Mouse (Mus musculus) neural tube, embryonic 10.5 days (tissue): ENCODE measurements at regions not wholly inside any gene's neighbourhood (a gene's known extent, or its start where the extent isn't known, plus 50 kb on each side); places are given as distances from the start of the nearest gene placed in this dataset.

Source experiments
- DNase-seq: peaks from one replicate; pipeline ENCODE4 v3.0.0-alpha.2; 2017; ENCODE audit warnings: low spot score; ENCODE audit errors: extremely low spot score

- peak; percentile 89 for DNase-seq
Observed at GRCm38 (mm10) chr12:99096930-99097617, 176.7 kb downstream of the Ttc8 start.

GRCm38 (mm10) chr12:99097618-99098066 is 177.3 kb downstream of the Ttc8 start:
- DNase-seq: no peak

- no peak for DNase-seq
Observed at GRCm38 (mm10) chr12:99099881-99100280, 179.5 kb downstream of the Ttc8 start.

GRCm38 (mm10) chr12:99108616-99109015 is 188.2 kb downstream of the Ttc8 start:
- no peak for DNase-seq

DNA sequence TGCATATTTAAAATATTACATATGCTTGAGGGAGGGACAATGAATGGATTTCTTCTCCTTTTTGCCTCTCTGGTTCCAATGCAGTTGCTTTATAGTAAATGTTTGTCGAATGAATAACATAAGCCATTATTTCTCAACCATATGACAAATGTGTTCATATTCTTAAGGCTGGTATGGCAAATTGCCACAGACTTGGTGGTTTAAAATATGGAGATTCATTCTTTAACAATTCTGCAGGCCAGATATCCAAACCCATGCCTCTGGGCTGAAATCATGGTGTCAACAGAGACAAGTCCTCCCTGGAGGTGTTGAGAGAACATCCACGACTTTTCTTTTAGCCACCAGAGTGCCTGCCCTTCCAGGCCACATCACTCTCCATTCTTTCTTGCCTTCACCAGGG is 193.4 kb downstream of the Ttc8 start:
- DNase-seq: no peak

DNA sequence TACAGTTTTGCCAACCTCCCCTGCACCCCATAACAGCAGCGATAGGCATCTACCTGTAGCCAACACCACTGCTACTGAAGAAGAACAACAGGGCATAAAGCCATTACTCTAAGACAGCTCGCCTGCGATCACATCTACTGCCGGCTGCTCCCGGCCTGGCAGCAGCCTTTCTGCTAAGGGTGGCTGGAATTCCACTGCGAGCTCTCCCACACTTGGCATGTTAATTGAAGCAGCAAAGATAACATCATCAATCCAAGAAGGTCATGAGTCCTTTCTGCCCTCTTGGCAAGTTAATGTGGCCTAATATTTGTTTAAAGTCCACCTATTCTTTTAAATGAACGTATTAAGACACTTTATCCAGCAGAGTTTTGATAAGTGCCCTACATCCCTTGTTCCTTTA is 196.1 kb downstream of the Ttc8 start:
- DNase-seq: no peak

DNA sequence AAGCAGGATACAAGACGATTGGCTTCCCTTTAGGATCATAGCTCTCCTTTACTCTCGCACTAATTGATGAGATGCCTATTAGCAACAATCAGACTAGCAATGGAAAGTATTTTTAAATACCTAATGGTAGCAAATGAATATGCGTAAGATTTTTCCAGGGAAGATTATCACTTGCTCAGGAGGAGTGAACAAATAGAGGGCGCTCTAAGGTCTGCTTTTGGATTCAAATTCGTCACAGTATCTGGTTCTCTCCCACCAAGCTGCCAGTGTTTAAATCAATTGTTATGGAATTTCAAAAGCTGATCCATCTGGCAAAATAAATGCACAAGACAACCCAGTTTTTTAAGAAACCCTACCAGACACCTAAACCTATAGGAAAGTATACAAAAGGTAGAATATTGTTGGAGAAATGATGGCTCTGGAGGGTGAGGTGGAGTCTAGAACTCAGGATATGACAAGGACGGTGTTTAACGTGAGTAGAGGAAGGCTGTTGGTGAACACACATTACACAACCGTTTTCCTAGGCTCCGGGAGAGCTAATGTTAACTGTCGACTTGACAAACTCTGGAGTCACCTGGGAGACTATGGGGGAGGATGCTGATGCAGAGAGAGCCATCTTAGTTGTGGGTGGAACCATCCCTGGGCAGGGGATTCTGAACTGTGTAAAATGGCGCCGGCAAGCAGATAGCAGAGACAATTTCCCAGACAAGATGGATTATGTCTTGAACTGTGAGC is 198.2 kb downstream of the Ttc8 start:
- no peak for DNase-seq

DNA sequence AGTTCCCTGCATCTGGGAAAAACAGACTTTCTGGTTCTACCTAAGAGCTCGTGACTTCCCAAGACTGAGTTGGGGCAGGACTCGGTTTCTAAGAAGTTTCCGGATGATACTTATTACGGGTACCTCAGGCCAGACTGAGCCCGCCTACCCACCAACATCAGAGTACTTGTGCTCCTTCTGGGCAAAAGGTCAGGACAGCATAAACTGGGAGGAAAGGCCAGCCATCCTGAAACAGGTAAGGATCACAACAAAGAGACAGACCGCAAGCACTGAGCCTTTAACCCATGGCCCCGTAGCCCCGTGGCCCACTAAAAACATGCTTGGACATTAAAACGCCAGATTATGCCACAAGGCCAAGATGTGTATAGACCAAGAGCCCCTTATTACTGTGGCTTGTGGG is 199.6 kb downstream of the Ttc8 start:
- no peak for DNase-seq

GRCm38 (mm10) chr12:99123611-99124495 is 203.5 kb downstream of the Ttc8 start:
- DNase-seq: no peak

- no peak for DNase-seq
Observed at GRCm38 (mm10) chr12:99126129-99126528, 205.8 kb downstream of the Ttc8 start.
